Mouse (Mus musculus) left cerebral cortex, adult 9 months (tissue): ENCODE data around the gene Gm20605.
"Not testable (repeated sequence)": the region's sequence is repeated elsewhere in the genome, so short reads cannot be mapped to it uniquely, and the experiment has no call there.

Experiments
- DNase-seq, 2 experiments: peaks; one replicate each; pipeline ENCODE4 v3.0.0; 2022; ENCODE audit warnings: low spot score in 2 of 2

Gene Gm20605

DNA sequence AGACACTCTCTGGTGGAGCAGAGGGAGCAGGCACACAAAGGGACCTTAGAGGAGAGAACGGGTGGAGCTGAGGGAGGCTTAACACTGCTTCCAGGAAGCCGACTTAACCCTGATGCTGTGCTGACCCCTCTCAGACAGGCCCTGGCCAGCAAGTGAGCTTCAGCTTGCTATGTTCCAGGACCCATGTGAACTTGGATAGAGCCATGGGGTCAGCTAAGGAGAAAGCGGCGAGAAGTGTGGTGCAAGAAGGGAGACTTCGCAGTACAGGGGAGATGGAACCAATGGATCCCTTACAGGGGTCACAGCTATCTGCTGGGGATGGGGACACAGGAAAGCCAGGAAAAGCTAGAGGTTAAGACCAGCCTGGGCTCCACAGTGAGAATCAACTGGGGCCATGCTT is 15.9 kb upstream of the Gm20605 start:
- no peak for DNase-seq

DNA sequence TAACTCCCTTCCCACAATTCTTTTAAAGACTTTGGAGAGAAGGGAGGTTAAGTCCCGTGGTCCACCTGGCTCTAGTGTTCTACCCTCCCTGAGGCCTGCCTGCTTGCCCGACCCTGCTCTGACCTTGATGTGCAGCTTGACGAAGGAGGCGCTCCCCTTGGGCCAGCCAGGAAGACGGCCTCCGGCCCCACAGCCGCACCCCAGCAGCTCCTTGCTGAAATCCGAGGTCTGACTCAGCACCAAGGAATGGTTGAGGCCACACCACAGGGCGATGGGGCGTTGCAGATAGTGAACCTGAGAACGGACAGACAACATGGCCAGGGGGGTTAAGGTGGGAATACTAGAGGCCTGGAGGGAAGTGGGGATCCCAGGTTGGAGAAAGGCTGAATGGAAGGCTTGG is 15.4 kb upstream of the Gm20605 start, which contains the start of gene Pcolce:
TSS of gene Pcolce (minus strand) at position 235 of the 400 bp plus-strand sequence.
- DNase-seq = no peak

GRCm38 (mm10) chr5:137614921-137615320 is 14.1 kb upstream of the Gm20605 start:
- DNase-seq = not testable (repeated sequence)

- DNase-seq = no peak
Measured at GRCm38 (mm10) chr5:137615347-137615746, 13.6 kb upstream of the Gm20605 start.

DNA sequence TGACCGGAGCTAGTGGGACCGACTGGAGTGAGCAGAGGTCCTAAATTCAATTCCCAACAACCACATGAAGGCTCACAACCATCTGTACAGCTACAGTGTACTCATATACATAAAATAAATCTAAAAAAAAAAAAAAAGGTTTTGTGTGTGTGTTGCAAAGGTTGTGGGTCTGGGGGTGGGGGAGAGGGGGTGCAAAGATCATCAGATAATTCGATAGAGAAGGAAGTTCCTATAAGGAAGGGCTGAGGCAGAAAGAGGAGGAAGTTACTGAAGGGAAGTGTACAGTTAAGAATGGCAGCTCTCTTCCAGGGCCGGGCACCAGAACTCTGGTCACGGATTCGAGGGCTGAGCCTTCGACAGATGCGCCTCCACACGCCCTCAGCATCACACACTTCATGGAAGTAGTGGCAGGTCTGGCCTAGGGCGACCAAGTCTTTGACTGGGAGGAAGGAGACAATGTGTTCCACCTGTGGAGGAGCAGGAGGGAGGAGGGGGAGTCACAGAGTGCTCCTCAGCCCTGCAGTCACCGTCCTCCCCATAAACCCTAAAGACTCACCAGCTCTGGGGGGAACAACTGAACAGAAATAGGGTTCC is 4.9 kb upstream of the Gm20605 start:
- DNase-seq = no peak

DNA sequence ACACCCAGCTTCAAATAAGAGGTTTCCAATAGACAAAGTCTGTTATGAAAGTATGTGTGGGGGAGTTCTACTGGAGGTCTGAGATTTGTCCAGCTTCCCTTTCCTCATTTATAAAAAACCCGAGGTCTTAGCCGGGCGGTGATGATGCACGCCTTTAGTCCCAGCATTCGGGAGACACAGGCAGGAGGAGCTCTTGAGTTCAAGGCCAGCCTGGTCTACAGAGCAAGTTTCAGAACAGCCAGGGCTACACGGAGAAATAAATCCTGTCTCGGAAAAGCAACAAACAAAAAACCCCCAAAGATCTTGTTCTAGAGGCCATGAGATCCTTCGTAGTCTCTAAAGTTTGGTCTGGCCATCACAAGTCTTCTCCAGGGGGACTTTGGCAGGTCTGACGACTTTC is 984 bp upstream of the Gm20605 start:
- DNase-seq = no peak

GRCm38 (mm10) chr5:137629306-137629721 is 339 bp downstream of the Gm20605 start:
- DNase-seq = no peak

DNA sequence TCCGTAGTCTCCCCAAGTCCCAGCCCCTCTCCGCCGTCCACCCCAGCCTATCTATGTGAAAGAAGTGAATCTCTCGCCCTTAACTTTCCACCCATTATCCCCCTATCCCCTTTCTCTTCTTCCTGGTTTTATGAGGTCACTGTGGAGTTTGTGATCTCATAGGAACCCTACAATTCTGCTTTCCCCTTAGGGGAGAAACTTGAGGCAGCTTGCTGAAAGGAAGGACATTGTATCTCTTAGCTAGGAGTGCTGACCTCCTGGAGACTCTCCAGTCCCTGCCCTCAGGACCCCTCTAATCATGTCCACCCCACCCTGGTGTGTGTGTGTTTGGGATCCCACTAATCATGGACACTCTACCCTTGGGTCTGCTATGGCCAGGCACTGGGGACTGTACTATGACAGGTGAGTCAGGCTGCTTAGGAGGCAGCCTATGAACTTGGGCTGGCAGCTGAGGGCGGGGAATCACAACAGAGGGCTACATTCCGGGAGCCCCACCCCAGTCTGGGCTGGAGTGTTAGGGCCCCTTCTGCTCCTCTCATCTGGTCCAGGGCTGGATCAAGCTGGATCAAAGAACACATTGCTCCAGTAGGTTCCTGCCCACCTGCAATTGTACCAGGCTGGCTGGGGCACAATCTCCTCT is 1.1 kb downstream of the Gm20605 start:
- DNase-seq = no peak

DNA sequence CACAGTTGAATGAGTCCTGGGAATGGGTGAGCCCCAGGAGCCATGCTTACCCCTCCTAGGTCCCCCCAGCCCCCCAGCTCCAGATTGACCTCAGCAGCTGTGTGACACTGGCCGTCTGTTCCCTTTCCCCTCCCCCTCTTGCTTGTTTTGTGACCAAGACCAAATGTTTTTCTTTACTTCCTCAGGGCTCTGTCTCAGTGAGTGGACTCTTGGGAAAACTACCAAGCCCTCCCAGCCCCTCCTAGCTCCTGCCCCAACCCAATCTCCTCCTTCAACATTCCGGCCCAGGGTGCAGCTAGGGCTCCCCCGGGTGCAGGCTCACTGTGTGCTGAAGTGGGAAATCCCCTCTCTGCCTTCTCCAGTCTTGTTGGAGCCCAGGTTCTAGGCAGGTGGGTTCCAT is 1.6 kb downstream of the Gm20605 start:
- no peak for DNase-seq

DNA sequence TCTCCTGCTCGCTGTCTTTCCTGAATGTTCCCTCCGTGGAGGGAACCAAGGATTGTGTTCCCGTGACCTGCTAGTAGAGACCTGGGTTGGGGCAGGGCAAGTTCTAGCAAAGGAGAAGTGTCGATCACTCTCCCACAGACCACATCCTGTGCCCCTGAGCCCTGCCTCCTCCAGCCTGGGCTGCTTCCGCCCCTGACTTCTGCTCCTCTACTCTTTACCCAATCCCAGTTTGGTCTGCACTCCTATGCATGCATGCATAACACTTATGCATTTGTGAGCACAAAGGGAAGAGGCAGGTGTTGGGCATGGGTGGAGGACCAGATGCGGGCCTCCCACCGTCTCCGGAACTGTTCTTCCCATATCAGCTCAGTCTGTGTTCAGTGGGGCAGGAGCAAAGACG is 2.2 kb downstream of the Gm20605 start:
- DNase-seq = peak in 1 of 2 experiments; percentile 55

DNA sequence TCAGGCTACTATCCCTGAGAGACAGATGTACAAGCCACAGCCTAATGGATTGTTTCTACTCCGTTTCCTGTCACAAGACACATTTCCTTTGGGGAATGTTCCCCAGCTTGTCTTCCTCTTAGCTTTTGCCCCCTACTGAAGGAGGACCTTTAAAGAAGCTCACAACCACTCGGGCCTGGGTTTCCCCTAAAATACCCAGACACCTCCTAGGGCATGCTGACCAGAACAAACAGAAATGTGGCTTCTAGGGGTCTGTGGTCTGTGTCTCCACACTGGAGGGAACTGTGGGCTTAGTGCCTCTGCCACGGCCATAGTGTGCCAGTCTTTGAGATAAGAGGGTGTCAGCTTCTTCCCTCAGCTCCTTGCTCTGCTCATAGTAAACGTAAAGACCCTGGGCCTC is 2.6 kb downstream of the Gm20605 start:
- DNase-seq = no peak

- no peak for DNase-seq
Measured at GRCm38 (mm10) chr5:137633397-137634084, 4.6 kb downstream of the Gm20605 start.

GRCm38 (mm10) chr5:137639472-137639871 is 10.5 kb downstream of the Gm20605 start:
- no peak for DNase-seq

DNA sequence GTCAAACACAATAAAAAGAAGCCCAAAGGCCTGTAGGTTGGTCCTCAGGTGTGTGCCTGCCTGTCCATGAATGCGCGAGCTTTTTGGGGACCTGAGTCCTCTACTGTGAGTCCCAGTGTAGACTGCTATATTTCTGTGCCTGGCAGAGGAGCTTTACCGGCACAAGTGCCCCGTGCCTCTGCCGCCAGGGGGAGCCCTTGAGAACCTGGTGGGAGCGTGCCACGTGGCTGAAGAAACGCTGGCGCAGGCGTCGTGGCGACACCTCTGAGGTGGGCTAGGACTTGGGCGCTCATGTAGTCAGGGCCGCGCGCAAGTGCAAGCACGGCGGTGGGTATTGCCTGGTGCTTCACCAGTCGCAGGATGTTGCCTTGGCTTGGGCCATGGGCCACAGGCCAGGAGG is 12.1 kb downstream of the Gm20605 start, which contains the start of gene Sap25:
TSS of gene Sap25 (plus strand) at position 281 of the 400 bp plus-strand sequence.
- DNase-seq = no peak

DNA sequence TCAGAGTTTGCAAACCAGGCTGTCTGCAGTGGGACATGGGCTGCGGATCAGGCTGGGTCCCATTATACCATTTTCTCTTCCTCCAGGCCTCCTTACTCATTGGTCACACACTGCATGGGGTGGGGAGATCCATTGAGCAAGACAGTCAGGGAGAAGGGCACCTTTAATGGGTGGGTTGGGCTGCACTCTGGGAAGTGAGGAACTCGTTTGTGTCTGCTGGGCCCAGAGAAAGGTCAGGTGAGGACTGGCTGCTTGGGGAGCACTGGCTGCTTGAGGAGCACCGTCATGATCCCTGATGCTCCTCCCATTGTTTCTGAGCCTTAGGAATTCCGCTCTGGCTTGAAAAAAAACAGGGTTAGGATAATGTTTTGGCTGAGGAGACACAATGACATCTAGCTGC is 13.9 kb downstream of the Gm20605 start:
- no peak for DNase-seq

- DNase-seq = no peak
Measured at GRCm38 (mm10) chr5:137644484-137644883, 15.5 kb downstream of the Gm20605 start.

GRCm38 (mm10) chr5:137645091-137645651 is 16.2 kb downstream of the Gm20605 start:
- no peak for DNase-seq

GRCm38 (mm10) chr5:137645652-137646091 is 16.7 kb downstream of the Gm20605 start, which contains the start of gene Irs3:
Irs3 (minus strand) TSS chr5:137645714.
- no peak for DNase-seq

DNA sequence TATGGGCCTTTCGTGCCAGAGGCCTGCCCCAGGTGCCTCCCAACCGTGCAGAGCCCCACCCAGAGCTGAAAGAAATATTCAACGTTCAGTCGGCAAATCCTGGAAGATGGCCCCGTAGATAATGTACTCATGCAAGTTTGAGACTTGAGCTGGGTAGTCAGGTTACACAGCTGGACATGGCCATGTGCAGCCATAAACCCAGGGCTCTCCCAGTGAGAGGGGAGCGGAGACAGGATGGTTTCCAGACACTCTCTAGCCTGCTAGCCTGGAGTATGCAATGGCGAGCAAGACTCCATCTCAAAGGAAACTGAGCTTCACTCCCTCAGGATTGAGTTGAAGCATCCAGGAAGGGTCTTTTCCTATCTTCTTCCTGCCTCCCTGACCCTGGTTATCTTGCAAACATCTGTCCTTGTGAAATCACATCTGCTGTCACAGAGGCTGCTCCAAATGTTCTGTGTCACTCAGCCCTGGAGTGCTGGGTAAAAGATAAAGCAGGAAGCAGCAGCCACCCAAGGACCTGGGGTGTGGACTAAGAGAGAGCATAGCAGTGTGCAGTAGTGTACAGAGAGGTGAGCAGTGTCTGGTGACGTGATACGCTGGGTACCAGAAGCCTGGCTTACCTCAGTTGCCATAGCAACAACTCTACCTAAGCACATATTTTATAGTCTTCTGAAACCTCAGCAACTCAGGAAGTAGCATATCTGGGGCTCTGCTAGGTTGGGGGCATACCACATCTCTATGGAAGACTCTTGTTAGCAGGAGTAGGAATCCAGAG is 19.0 kb downstream of the Gm20605 start:
- DNase-seq = no peak

GRCm38 (mm10) chr5:137649251-137649650 is 20.3 kb downstream of the Gm20605 start:
- no peak for DNase-seq

- DNase-seq = no peak
Measured at GRCm38 (mm10) chr5:137649669-137650571, 20.9 kb downstream of the Gm20605 start.
